Mouse (Mus musculus) stomach, embryonic 14.5 days (tissue): ENCODE results near the gene Tmed1. TPM values are rescaled to one million over a fixed set of nuclear protein-coding genes. Genes with fewer than 3 reads are reported as not detected.

Source experiments
- microRNA-seq: library from miRNA; unstranded; fragments of <30 nt; microRNA quantifications from one replicate; pipeline ENCODE4, GENCODE M21; 2016
- polyA plus RNA-seq: library from polyadenylated mRNA; unstranded; fragments of >200 nt; fragmentation: Nextera tagmentation; extraction: Ambion mirVana; gene quantifications from 2 replicates; pipeline ENCODE4 v1.2.1, GENCODE M21; 2014

Tmed1 gene
- polyA plus RNA-seq, 1 experiment from 2014 or later, result 94.5 TPM

Small RNA genes lying within 50 kb of the gene (microRNA-seq; reads per million reads assigned to microRNA genes)
- gene Mir199a-1, result 9.6 reads per million, percentile 20 among the genes with 10 or more reads in this experiment

Other genes starting within 250 kb of the Tmed1 start
- gene Atg4d, start 245.0 kb downstream of the Tmed1 start, polyA plus RNA-seq, result 38.8 and 43.5 TPM in 2 replicates
- 14.1 and 14.7 TPM in 2 replicates for gene Kri1, start 222.3 kb downstream of the Tmed1 start, polyA plus RNA-seq
- gene Cdkn2d, start 218.8 kb downstream of the Tmed1 start, polyA plus RNA-seq, result 47.4 and 48.5 TPM in 2 replicates
- 54.4 and 55.8 TPM in 2 replicates for gene Ap1m2, start 197.9 kb downstream of the Tmed1 start, polyA plus RNA-seq
- 122 and 125 TPM in 2 replicates for gene Slc44a2, start 189.6 kb downstream of the Tmed1 start, polyA plus RNA-seq
- 184 and 193 TPM in 2 replicates for gene Ilf3, start 142.4 kb downstream of the Tmed1 start, polyA plus RNA-seq
- 54.2 and 65.4 TPM in 2 replicates for gene Qtrt1, start 98.4 kb downstream of the Tmed1 start, polyA plus RNA-seq
- gene Dnm2, start 85.3 kb downstream of the Tmed1 start, polyA plus RNA-seq, result 61.6 and 62.4 TPM in 2 replicates
- 5.9 and 6.0 TPM in 2 replicates for gene AB124611, start 15.9 kb upstream of the Tmed1 start, polyA plus RNA-seq
- gene Carm1, start 36.6 kb upstream of the Tmed1 start, polyA plus RNA-seq, result 39.7 and 42.7 TPM in 2 replicates
- 29.4 and 33.4 TPM in 2 replicates for gene Timm29, start 82.5 kb upstream of the Tmed1 start, polyA plus RNA-seq
- gene Yipf2, start 82.6 kb upstream of the Tmed1 start, polyA plus RNA-seq, result 26.9 and 27.5 TPM in 2 replicates
- gene Smarca4, start 105.9 kb upstream of the Tmed1 start, polyA plus RNA-seq, result 91.8 and 95.0 TPM in 2 replicates
- 23.8 and 26.9 TPM in 2 replicates for gene Ldlr, start 213.2 kb upstream of the Tmed1 start, polyA plus RNA-seq